Mouse (Mus musculus) bone marrow, adult 2 months (tissue): Measurements from ENCODE around the gene Hc. TPM values are rescaled to one million over a fixed set of nuclear protein-coding genes. Genes with fewer than 3 reads are reported as not detected.

ENCODE experiments used
- H3K27ac ChIP-seq: fragments of 200-500 bp; 2 replicates; pipeline ENCODE4 v1.5.1; 2012; ENCODE audit warnings: low read depth, mild to moderate bottlenecking, control low read depth, inconsistent platforms, low read length; ENCODE audit not compliant: control insufficient read depth, poor library complexity, insufficient read depth
- H3K4me1 ChIP-seq: fragments of 200-500 bp; 2 replicates; pipeline ENCODE4 v1.6.1; 2011; ENCODE audit warnings: low read length; ENCODE audit not compliant: control insufficient read depth, insufficient read depth
- H3K4me3 ChIP-seq: fragments of 200-500 bp; replicated peaks from 2 replicates; pipeline ENCODE3; 2011; ENCODE audit warnings: mild to moderate bottlenecking, low read depth, low read length, control low read depth; ENCODE audit not compliant: control insufficient read depth
- CTCF ChIP-seq: fragments of 200-500 bp; IDR thresholded peaks from 2 replicates; pipeline ENCODE4 v1.5.1; 2011; ENCODE audit warnings: low read length, control low read depth; ENCODE audit not compliant: control insufficient read depth, insufficient read depth
- POLR2A ChIP-seq: fragments of 200-500 bp; IDR thresholded peaks from 2 replicates; pipeline ENCODE4 v1.6.1; 2011; ENCODE audit warnings: low read depth, mild to moderate bottlenecking, control low read depth, low read length, borderline replicate concordance; ENCODE audit not compliant: control insufficient read depth
- WGBS: fragments of 180-500 bp; shearing (Covaris S2); methylation state at CpG from one replicate; pipeline ENCODE4 v1.1.7; 2018; 5-methylcytosine and 5-hydroxymethylcytosine counted together
- polyA plus RNA-seq: library from polyadenylated mRNA; stranded (reverse); fragments of >200 nt; gene quantifications from 2 replicates; pipeline ENCODE4 v1.2.4, GENCODE M21; 2011; ENCODE audit warnings: low replicate concordance; ENCODE audit not compliant: missing spikeins, insufficient read depth, insufficient read length

Hc gene
- polyA plus RNA-seq, 1 experiment, result 3.9 TPM

DNA sequence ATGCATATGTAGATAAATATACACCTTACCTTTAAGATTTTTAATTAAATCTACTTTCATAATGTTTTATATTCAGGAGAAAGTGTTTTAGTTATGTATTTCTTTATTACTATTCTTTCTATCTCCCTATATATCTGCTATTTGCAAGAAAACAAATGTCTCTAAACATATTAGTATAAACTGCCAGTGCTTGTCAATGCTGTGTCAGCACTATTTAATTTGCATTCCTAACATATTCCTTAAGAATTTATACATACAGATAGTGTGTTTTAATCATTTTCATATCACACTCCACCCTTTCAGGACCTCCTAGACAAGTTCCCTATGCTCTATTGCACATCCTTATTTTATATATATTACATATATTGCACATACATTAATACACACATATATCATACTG lies 41.5 kb upstream of the Hc start:
- no peak overlapping the region for H3K27ac ChIP-seq
- TF ChIP-seq POLR2A (no peak), CTCF (no peak)

DNA sequence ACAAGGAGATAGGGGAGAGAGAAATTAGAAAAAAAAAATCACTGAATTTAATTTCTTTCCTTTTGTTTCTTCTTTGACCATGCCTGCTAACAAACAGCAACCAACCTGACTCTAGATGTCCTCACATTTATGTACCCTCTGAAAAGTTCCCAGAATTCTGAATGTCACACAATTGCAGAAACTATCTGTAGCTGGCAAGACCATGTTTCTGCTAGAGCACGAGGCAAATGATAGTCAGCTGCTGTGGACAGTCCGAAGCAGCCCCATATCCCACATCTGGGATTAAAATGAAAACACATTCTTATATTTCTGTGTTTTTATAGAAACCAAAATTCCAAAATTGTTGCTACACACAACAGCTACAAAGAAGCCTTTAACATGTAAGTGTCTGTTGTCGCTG lies 40.2 kb upstream of the Hc start, which contains the start of gene AI182371:
Gene AI182371 (minus strand): TSS at position 101 of the 400 bp plus-strand sequence.
- H3K27ac ChIP-seq, result no peak within 1 kb of the TSS
- TF ChIP-seq POLR2A, result no peak
- TF ChIP-seq CTCF, result no peak
- no peaks in the 10 kb centered on the region for H3K4me1 ChIP-seq
- H3K4me3 ChIP-seq, result no peak within 1 kb of the TSS
- 91% methylated on average over 3 of the region's 3 CpGs for WGBS

More for the DNA sequence above, 41.5 kb upstream of the Hc start:
- no peaks in the 10 kb centered on the region for H3K4me1 ChIP-seq
- H3K4me3 ChIP-seq, result no peak overlapping the region

DNA sequence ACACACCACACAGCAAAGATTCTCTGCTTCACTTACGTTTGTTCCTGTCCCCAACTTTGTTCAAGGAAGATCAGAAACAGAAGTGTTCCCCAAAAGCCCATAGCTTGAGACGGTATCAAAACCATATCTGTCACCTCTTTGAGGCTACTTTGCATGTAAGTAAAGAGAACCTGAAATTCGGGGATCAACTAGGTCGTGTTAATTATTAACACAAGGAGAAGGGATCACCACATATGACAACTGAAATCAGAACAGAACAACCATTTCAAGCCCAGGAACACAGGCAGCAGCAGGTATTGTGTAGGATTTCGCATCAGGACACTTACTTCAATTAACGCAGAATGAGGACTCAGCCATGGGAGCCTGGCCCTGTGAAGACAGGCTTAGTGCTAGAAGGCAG lies 39.3 kb upstream of the Hc start:
- TF ChIP-seq CTCF, result no peak
- TF ChIP-seq POLR2A, result no peak
- Histone ChIP-seq H3K27ac (no peak overlapping the region), H3K4me3 (no peak overlapping the region), H3K4me1 (no peaks in the 10 kb centered on the region)
- WGBS, result 81% methylated on average over 6 of the region's 6 CpGs

DNA sequence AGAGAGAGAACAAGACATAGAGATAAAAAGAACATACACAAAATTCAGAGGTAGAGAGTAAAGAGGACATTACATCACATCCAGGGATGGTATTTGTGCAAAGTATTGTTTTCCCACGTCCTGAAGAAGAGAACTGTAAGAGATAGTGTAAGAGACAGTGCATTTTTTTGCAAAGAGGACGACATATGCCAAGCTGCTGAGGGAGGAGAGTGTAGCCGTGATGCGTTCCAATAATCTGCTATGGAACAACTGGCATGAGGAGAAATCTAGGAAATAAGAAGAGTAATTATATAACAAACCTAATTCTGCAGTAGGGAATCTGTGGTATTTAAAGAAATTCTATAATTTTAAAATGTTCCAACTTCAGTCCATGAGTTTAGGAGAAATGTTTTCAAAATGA lies 26.2 kb upstream of the Hc start:
- H3K4me1 ChIP-seq, result no peaks in the 10 kb centered on the region
- H3K27ac ChIP-seq, result no peak overlapping the region
- H3K4me3 ChIP-seq, result no peak overlapping the region
- 73% methylated on average over 4 of the region's 4 CpGs for WGBS
- TF ChIP-seq CTCF (no peak), POLR2A (no peak)

DNA sequence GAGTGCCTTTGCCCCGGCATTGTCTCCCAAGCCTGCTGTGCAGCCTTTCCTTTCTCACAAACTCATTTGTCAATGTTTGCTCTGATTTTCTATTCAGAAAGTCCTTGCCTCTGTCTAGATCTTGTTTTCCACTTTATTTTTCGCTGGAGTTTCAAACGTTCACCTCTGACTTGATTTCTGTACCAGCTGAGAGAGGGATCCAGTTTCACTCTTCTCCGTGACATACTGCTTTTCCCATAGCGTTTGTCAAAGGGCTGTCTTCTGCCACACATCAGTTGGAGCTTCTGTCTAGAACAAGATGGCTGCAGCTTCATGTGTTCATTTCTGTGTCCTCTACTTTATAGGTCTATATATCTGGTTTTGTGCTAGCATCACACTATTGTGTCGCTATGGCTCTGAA lies 17.9 kb upstream of the Hc start:
- Histone ChIP-seq H3K4me3 (no peak overlapping the region), H3K4me1 (no peaks in the 10 kb centered on the region), H3K27ac (no peak overlapping the region)
- no peak for TF ChIP-seq POLR2A
- TF ChIP-seq CTCF, result no peak
- WGBS, result 77% methylated on average over 6 of the region's 6 CpGs

DNA sequence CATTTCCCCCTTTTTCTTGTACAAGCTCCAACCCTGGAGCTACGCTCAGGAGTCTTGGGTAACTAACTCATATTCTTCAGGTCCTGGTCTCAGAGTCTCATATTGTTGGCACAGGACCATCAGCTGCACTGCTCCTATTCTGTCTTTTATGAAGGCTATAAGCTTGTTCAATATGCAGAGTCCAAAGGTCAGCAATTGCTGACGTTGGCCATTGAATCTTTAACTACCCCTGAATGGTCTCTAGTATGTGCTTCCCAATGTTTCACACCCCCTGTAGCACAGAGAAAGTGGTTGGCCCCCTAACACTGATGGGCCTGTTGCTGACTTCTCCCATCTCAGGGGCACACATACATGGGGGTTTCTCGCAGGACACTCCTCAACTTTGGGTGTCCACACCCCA lies 13.1 kb upstream of the Hc start:
- no peak for TF ChIP-seq CTCF
- no peak for TF ChIP-seq POLR2A
- Histone ChIP-seq H3K27ac (no peak overlapping the region), H3K4me3 (no peak overlapping the region), H3K4me1 (no peaks in the 10 kb centered on the region)
- 81% methylated on average over 3 of the region's 3 CpGs for WGBS

DNA sequence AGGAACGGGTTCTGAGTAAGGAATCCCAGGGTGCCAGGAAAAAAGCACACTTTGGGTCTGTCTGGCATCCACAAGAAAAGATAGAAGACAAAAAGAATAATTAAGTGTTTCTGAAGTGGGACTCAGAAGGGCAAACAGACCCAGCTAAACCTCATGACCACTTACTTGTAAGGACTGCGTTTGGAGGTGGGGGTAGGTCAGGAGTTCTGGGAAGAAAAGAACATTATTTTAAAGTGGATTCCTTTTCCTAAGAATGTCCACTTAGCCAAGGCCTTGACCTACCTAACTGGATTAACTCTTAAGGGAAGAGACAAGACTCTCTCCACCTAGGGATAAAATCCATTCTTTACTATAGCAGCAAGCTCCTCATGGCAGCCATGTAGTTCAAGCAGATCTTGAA lies 11.3 kb upstream of the Hc start:
- H3K4me3 ChIP-seq, result no peak overlapping the region
- 82% methylated on average over 2 of the region's 2 CpGs for WGBS
- TF ChIP-seq POLR2A, result no peak
- no peak overlapping the region for H3K27ac ChIP-seq
- no peaks in the 10 kb centered on the region for H3K4me1 ChIP-seq

DNA sequence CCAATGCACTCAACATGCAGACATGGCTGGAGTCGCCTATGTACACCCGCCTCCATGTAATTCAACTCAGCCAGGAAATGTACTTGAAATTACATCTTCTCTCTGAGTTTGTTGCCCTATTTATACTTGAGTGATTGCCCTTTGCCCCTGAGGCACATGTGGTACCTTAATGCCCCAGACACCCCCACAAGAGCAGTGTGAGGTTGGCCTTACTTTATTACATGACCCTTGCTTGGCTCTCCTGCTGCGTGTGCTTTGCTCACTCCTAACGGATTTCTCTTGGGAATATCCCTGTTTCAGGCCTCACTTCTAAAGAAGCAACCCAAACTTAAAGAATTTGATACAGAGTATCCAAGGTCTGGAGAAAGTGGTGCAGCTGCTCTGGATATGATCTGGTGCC lies 9.0 kb upstream of the Hc start:
- no peak for TF ChIP-seq POLR2A
- no peak for TF ChIP-seq CTCF
- WGBS, result 88% methylated on average over 4 of the region's 4 CpGs
- no peak overlapping the region for H3K27ac ChIP-seq
- H3K4me3 ChIP-seq, result no peak overlapping the region
- H3K4me1 ChIP-seq, result no peaks in the 10 kb centered on the region

DNA sequence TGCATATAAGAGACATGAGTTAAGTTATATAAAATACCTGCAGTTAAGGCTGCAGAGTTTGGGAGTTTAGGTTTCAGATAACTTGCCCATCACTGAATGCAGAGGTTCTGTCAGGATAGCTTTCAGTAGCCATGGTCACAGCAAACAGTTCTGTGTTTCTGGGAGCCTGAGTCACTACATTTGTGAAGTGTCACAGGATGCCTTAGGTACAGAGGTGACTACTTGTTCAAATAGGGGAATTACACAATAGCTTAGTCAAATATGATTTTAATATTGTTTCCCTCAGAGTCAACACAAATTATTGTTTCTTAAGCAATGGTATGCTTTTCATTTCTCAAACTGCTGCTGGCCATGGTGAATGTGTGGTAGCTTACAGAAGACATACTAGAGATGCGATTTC lies 7.9 kb upstream of the Hc start:
- H3K27ac ChIP-seq, result no peak overlapping the region
- TF ChIP-seq POLR2A (no peak), CTCF (no peak)
- 90% methylated on average over 1 of the region's 1 CpGs for WGBS
- H3K4me3 ChIP-seq, result no peak overlapping the region
- no peaks in the 10 kb centered on the region for H3K4me1 ChIP-seq
